Mouse (Mus musculus): ENCODE data around the gene Btbd35f6.
"Not testable (repeated sequence)": the region's sequence is repeated elsewhere in the genome, so short reads cannot be mapped to it uniquely, and the experiment has no call there.

The Btbd35f6 gene

DNA sequence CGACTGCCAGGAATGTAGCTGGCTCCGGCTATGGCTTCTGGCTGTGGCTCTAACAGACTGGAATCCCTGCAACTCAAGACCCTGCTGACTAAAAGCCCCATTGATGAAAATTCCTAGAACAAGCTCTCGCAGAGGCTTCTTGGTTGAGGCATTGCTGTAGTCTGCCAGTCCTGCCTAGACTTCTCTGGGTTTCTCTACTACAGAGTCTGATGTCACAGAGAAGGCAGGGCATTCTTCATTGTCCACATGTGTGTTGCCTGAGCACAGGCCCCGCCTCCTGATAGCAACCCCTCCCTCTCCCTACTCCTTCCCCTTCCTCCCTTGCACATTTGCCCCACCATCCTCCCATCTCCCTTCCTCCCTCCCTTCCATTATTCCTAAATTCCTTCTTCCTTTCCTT, at the start of gene Btbd35f6:
Gene Btbd35f6 (minus strand): TSS at position 101 of the 400 bp plus-strand sequence.
- ATAC-seq (ENCODE audit: low TSS enrichment): not testable (repeated sequence)

DNA sequence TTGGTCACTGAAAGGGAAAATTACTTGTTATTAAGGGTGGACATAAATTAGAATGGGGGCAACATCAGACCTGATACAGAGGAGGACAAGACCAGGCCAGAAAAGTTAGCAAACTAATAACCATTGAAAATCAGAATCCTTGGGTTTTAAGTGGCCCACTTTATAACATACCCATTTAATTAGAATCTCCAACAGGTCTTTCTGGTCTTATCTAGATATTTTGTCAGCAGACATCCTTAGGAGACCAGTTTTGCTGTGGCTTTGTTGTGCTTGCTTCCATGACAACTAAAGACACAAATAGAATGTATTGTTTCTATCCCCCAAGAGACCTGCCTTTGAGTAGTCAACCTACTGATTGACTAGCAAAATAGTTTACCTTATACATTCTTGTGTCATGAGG, 30.4 kb upstream of the Btbd35f6 start, which contains the start of gene Gm21870:
Gene Gm21870 (minus strand): TSS at position 101 of the 400 bp plus-strand sequence.
- not testable (repeated sequence) for ATAC-seq (ENCODE audit: low TSS enrichment)

DNA sequence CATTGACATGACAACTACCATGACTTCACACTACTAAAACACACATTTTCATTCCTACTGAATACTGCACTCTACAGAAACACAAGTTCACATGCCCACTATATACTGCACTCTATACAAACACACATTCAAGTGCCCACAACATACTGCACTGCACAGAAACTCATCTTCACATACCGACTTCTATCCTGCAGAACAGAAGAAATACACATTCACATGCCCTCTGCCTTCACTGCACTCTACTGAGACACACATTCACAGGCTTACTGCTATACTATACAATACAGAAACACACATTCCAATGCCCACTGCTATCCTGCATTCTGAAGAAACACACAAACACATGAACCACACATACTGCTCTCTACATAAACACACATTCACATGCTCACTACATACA, 26.1 kb downstream of the Btbd35f6 start:
- ATAC-seq (ENCODE audit: low TSS enrichment): not testable (repeated sequence)

DNA sequence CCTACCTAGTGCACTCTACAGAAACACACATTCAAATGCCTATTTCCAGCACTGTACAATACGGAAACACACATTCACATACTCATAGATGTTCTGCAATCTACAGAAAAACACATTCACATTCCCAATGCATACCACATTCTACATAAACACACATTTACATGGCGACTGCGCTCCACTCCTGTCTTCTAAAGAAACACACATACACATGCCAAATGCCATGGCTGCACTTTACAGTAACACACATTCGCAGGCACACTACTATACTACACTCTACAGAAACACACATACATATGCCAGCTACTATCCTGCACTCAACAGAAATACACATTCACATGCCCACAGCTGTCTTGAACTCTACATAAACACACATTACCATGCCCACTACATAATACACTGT, 28.1 kb downstream of the Btbd35f6 start:
- not testable (repeated sequence) for ATAC-seq (ENCODE audit: low TSS enrichment)

DNA sequence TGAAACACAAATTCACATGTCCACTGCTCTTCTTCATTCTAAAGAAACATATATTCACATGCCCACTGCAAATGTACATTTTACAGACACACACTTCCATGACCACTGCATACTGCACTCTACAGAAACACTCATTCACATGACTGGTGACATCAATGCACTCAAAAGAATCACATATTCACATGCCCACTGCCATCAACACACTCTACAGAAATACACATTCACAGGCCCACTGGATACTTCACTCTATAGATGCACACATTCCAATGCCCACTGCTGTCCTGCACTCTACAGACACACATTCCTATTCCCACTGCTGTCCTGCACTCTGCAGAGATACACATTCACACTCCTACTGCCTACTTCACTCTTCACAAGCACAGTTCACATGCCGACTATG, 30.0 kb downstream of the Btbd35f6 start:
- ATAC-seq (ENCODE audit: low TSS enrichment): not testable (repeated sequence)

DNA sequence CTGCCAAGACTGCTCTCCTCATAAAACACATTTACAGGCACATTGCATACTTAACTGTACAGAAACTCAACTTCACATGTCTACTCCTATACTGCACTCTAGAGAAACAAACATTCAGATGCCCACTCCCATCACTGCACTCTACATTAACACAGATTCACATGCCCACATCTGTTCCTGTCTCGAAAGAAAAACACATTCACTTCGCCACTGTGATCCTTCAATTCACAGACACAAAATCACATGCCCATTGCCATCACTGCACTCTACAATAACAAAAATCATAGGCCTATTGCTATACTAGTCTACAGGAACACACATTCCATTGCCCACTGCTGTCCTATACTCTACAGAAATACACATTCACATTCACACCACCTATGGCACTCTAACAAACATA, 30.9 kb downstream of the Btbd35f6 start:
- ATAC-seq (ENCODE audit: low TSS enrichment): not testable (repeated sequence)

Measured in frontal cortex, adult (tissue).